Mouse (Mus musculus) megakaryocyte progenitor cell, adult 5-6 weeks (primary cell): ENCODE measurements around the gene Nox3. TPM values are rescaled to one million over a fixed set of nuclear protein-coding genes. Genes with fewer than 3 reads are reported as not detected.

Source experiments
- ATAC-seq: replicated peaks from 2 replicates; pipeline ENCODE4 v1.8.0; 2016; ENCODE audit warnings: mild to moderate bottlenecking, moderate TSS enrichment, inconsistent platforms; ENCODE audit not compliant: poor library complexity
- total RNA-seq, 2 experiments: library from RNA; stranded (forward) in 1 of 2; stranded (reverse) in 1 of 2; fragments of 157-497, 149-512 nt in 1 of 2; fragments of 200-1000 nt in 1 of 2; gene quantifications; 2 replicates each; pipeline versions ENCODE4 v1.2.3 to v1.2.4; 2015 to 2017

Gene Nox3
- not detected in 2 replicates for total RNA-seq (2015)
- not detected in 2 replicates for total RNA-seq (2017)

DNA sequence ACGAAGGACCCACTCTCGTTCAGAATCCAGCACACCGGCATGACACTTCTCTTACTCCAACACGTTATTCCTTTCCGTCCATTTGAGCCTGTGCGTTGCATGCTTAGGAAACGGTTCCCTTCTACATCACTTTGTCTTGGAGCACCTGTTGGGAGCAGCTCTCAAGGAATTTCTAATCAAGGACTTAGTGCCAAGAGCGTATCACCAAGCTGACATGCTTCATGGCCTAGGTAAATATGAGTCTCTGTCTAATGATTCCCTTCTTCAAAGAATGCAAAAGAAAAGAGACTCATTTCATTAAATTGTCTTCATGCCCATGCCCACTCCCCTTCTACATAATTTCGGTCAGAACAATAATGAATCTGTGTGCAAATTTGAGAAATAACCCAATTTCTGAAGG, at the start of gene Nox3:
Gene Nox3, minus strand, starts transcription at position 101 of the 400 bp plus-strand sequence.
- no peak for ATAC-seq

DNA sequence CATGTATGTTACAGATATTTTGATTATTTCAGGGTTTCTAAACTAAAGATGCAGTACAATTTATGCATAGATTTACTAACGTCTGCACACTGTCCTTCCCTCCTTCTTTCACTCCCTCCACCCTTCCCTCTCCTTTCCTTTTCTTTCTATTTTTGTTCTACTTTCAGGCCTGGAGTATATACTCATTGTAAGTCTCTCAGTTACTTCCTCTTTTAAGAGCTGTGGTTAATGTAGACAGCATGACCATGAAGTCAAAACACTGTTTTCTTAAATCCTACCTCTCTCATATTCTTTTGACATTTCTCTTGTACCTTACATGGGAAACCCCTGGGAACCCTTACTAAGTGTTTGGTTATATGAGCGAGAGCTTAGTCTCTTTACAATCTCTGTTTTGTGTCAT, 48.3 kb upstream of the Nox3 start:
- ATAC-seq, result peak; percentile 68

DNA sequence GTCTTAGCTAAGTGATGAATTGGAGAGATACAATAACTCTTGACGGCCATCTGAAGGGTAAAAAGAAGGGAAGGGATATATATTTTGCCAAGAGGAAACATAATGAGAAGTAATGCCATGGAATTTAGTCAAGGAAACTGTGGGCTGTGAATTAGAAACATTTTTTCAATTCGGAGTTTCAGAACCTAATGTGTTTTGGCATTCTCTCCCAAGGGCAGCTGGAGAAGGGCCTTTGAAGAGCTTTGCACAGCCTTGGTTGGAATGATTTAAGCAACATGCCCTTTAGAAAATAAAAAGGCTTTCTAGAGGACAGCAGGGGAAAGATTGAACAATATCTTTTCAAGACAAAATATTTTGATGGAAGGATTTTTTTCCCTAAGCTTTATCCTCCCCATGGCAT, 40.9 kb upstream of the Nox3 start:
- no peak for ATAC-seq

DNA sequence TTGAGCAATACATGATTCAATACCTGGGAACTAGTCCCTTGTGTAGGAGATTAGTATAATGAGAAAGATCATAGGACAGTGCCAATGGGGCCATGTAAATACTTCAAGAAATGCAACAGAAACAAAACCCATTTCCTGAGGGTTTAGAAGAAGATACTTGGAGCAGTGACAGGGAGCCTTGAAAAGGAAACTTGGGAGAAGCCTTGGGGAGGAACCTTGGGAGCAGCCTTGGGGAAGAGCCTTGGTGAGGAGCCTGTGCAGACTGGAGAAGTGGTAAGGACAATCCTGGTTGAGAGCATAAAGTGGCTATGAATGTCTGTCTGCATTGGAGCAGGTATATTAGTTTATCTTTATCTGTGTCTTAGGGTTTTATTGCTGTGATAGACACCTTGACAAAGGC, 38.2 kb upstream of the Nox3 start:
- no peak for ATAC-seq

DNA sequence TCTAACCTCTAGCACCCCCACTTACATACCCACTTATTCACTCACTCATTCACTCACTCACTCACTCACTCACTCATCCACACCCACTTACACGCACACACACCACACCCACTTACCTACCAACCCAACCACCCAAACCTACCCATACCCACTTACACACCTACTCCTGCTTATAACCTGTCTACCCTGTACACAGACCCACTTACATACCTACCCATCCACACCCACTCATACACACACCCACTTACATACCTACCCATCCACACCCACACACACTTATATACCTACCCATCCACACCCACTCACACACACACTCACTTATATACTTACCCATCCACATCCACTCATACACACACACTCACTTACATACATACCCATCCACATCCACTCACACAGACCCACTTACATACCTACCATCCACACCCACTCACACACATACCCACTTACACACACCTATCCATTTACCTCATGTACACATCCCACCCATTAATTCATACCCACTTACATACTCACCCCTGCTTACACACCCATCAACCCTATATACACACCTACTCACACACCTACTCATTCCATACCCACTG, 9.4 kb upstream of the Nox3 start:
- ATAC-seq, result no peak

DNA sequence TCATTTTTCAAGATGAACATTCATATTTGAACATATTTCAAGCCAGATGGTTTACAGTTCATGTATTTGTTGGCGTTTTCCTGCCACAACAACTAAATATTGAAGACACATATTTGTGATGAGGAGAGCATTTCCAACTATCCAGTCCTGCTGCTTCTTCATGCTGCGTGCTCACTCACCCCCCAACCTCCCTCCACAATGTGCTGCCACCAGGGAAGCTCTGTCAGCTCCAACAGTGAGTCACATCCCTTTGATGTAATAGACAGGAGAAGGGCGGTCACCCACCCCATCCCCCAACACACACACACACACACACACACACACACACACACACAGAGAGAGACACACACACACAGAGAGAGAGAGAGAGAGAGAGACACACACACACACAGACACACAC, 6.3 kb upstream of the Nox3 start:
- no peak for ATAC-seq

DNA sequence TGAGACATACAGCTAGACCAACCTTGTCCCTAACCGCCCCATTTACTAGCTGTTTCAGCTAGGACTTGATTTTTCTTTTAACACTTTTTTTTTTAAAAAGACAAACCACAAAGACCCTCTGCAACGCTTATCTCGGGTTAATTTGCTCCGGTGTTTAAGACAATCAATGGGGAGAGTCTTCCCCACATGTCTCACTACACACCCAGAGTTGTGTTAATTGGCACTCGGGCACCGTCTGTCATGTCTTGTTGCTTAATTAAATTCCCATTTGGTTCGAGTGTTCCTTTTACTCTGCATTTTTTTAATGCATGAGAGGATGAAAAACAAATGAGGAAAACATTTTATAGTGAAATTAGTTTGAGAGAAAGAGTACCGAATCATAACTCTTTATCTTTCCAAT, 3.2 kb downstream of the Nox3 start:
- no peak for ATAC-seq

DNA sequence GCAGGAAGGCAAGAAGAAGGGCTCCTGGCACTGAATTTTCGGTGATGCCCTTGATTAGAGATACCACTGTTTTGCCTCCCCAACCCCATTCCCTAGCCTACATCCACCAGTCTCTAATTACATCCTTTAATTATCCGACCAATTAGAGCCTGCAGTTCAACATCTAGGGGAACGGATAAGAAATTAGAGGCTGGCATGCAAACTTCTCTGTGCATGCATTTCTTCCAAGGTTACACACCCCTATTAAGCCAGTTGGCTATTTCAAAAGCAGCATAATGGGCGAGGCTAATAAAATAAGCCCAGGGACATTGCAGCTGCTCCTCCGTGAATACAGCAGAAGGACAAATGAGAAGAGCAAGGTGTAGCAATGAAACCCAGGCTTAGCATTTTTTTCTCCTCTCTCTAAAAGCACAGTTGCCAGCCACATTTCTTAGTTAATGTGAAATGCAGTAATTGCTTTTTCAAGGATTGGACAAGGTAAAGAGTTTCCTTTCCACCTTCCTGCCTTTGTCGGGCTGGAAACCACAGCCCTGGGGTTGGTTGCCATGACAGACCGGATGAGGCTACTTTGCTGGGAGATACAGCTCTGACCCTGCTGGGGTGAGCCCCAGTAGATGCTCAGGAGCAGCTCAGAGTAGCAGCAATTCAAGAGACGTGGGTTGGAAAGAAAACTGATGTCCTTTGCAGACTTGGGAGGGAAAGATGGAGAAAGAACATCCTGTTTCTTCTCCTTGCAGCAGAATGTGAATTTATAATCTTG, 5.4 kb downstream of the Nox3 start:
- 0 out of 2 replicates have a peak, but pooled peaks have one; percentile 29 for ATAC-seq

DNA sequence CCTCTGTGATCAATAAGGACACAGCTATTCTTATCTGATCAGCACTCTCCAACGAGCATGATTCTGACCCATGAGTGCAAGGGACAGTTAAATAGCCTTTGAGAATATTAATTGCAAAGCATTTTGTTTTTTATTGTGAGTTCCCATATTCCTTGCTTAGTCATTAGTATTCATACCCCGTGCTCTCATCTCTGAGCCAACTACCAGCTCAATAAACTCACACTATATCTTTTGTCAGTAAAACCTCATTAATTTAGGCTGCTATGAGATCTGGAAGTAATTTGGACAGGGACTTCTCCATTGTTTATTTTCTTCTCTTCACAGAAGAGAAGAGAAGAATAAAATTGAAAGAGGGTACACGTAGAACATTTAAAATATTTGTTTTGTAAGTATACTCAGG, 12.4 kb downstream of the Nox3 start:
- no peak for ATAC-seq

DNA sequence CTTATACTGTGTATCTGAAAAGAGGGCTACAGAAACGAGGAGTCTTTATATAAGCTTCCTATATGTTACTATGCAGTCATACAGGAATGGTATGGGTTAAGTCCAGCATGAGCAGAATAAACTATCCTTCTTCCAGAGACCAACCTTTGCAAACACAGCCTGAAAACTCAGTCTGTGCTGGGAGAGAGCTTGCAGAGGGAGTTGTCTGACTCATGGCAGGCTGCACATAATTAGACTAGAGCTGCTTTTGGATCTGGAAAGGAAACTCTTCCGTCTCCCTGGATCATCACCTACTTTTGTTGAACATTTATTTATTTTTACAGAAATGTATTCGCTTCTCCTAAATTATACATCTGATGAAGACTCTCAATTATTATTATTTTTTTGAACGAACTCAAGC, 26.8 kb downstream of the Nox3 start:
- ATAC-seq, result no peak

DNA sequence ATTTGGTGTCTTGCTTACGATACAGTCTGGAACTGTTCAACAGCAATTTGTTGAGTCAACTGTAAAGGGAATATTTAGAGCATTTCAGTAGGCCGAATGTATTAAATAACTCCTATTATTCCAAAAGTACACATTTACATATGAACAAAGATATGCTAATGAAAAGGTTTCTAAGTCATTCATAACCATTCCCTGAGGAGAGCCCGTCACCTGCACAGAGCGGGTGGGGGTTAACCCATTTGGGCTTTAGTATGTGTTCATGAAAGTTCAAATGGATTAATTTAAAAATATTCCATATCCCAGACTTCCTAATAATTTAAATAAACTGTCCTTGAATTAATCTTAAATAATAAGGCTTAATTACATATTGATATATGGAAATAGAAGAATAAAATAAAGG, 28.8 kb downstream of the Nox3 start:
- no peak for ATAC-seq

DNA sequence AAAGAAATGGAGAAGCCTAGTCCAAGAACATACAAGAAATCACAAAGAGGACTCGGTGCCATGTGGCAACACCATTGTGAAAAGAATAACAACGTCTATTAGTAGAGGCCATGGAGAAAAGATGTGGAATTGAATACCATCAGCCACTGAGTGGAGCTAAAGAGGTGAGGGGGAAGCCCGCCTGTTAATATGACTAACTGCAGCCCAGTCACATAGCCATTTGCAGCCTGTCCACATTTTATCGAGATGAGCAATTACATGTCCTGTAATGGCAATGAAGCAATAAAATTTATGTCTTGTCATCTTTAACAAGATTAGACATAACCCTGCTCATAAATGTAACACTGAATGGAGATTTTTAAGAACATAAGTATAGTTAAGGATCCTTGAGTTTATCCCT, 30.7 kb downstream of the Nox3 start:
- no peak for ATAC-seq

DNA sequence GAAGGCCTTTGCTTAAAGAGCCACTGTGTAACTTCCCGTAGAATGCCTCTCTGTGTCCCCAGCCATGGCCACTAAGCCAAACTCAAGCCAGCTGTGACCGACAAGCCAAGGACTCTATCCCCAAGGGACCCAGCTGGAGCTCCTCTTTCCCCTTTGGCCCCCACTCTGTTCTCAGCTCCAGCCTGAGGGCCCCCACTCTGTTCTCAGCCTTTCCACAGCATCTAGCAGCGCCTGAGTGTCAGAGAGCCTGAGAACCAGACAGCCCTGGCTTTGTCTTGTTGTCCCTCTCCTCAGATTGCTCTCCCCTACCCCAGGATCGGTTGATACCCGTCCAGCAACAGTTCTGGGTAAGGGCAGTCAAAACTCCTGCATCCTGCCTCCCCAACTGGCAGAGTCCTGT, 36.6 kb downstream of the Nox3 start:
- no peak for ATAC-seq

DNA sequence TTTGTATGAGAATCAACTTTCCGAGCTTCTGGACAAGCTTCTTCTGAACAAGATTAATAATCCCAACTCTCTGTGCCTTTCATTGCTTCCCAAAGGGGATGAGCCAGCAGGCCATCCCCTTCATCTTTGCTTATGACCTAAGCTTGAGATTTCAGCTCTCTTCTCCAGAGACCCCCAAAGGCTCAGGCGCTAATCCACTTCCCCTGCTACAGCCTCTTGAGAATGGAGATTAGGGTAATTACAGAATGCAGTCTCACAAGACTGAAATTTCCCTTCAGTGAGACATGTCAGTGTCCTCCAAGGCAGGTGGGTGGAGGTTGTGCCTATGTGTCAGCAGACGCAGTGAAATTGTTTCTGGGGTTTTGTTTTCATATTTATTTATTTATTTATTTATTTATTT, 45.7 kb downstream of the Nox3 start:
- no peak for ATAC-seq

DNA sequence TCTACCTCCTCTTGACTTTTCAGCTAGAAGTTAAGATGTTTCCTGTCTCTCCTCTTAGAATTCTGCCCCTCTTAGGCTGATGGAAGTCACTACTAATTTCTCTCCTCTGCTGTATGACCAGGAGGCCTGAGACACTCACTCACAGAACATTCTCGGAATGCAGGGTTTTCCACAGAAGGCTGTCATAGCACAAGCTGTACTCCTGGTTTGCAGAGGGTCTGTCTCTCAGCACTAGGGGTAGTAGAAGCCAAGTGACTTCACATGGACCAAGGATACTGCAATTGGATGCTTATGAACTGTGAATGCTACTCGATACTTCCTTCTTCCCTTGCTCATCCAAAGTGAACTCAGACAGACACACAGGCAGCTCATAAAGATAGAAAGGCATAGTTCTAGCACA, 52.5 kb downstream of the Nox3 start:
- no peak for ATAC-seq

DNA sequence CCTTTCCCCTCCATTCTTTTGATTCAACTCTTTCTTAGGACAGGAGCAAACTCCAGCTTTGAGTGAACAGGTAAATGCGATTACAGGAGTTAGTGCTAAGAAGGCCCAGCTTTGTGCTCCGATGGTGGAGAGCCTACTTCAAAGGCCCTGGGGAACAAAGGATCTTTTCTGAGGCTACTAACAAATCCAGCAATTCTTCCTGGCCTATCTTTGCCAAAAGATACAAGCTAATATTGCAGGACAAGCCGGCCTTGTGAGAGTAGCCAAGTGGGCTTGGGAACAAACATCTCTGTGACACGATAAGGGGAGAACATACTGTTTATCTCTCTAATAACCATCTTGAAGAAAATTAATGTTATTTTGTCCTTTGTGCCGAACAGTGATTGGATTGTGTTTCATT, 54.6 kb downstream of the Nox3 start:
- ATAC-seq, result no peak

DNA sequence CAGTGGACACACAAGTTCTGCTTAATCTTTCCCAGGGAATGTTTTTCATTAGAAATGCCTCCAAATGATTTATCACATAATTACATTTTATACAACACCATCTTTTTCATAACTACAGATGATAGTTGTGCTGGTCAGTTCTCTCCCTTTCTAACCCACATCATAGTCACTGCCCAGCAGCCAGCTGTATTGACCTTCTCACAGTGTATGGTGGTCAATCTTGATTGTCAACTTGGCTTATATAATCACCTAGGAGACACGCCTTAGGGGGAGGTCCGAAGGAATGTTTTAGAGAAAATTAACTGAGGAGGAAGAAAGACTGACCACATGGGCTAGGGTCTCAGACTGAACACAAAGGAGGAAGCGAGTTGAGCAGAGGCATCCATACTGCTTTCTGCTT, 57.3 kb downstream of the Nox3 start:
- ATAC-seq, result no peak

DNA sequence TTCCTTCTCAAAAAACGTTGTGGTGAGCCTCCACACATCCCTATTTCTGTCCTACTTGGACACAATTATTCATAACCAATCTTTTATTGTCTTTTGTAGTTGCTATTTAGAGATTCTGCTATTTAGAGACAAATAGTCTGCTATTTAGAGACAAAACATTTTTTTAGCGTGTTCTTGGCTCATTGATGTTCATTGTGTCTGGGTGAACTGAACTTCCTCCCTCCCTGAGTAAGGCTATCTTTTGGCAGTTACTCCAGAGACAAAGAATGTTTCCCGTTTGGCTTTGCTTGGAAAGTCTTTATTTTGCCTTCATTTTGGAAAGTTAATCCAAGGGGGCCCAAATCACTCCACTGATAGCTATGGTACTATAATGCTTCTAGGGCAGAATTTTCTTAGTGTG, 63.6 kb downstream of the Nox3 start:
- ATAC-seq, result no peak

DNA sequence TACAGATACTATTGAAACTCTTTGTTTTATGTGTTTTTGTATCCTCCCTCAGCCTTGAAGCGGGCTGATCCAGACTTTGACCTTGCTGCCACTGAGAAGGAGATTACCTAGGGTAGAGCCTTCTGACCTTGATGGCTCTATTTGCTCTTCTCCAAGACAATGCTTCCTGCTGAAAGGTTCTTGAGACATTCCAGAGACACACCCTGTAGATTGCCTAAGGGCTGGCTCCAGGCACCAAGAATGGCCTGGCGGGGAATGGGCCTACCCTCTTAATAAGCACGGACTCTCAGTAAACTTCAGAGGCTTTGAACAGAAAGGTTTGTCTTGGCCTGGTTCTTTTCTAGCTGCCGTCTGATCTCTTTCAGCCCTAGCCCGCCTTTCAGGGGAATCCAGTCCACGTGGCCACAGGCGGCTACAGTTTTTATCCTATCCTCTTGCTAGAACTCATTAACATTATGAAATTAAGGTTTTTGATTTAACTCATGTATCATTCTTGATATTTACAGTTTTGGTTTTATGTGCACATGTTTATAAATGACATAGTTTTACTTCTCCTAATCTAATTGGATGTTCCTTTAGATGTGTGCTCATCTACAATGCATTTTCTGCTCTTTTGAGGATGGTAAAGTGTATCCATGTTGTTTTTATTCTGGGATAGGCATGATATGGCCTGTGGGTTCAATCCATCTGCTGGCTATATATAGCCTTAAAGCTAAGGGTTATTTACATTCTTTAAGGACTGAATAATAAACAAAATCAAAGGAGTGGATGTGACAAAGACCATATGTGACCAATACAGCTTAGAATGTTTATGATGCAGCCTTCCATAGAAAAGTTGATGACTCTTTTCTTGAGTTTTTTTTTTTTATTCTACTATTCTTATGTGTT, 79.5 kb downstream of the Nox3 start:
- ATAC-seq, result no peak

DNA sequence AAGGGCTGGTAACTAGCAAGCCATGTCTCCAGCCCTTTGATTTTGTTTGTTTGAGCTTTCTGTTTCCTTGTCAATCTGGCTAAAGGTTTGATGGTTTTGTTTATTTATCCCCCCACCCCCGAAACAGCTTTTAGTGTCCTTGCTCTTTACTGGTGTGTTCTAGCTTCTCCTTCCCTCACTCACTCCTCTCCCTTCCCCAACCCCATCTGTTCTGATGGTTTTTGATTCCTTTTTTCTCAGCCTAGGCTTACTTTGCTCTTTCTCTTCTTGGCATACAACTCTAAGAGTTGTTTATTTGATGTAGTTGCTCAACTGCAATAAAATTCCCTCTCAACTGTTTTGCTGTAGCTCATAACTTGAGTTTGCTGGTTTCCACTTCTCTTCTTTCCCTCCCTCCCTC, 80.5 kb downstream of the Nox3 start:
- no peak for ATAC-seq

DNA sequence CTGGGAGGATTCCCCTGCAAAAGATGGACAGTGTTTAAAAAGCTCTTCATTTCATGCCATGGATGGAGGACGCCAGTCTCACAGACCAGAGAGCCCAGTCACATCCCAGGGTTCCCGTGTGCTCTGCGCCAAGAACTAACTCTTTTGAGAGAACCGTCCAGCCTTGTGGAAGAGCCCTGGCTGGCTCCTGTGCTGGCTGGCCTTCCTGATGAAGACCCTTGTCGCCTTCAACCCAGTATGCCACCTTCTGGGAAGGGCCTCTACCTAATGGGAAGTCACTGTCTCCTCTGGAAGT, 84.3 kb downstream of the Nox3 start:
- ATAC-seq, result no peak
